Mouse (Mus musculus): ENCODE measurements around the gene Luc7l3. TPM values are rescaled to one million over a fixed set of nuclear protein-coding genes. Genes with fewer than 3 reads are reported as not detected.

The Luc7l3 gene
- total RNA-seq, 2 experiments from 2014 or later = 62.7 to 73.3 TPM

GRCm38 (mm10) chr11:94265134-94265785 is 56.5 kb downstream of the Luc7l3 start:
- peak; percentile 54 to 71 for DNase-seq (ENCODE audit: low spot score in 2 of 2)

GRCm38 (mm10) chr11:94261585-94262370 is 60.0 kb downstream of the Luc7l3 start:
- DNase-seq (ENCODE audit: low spot score in 2 of 2) = no peak

GRCm38 (mm10) chr11:94259814-94260213 is 62.0 kb downstream of the Luc7l3 start:
- DNase-seq (ENCODE audit: low spot score in 2 of 2) = no peak

GRCm38 (mm10) chr11:94257987-94258386 is 63.8 kb downstream of the Luc7l3 start:
- DNase-seq (ENCODE audit: low spot score in 2 of 2) = no peak

GRCm38 (mm10) chr11:94255733-94256132 is 66.1 kb downstream of the Luc7l3 start:
- DNase-seq (ENCODE audit: low spot score in 2 of 2) = no peak

GRCm38 (mm10) chr11:94253691-94254090 is 68.1 kb downstream of the Luc7l3 start:
- no peak for DNase-seq (ENCODE audit: low spot score in 2 of 2)

- no peak for DNase-seq (ENCODE audit: low spot score in 2 of 2)
These were observed 68.6 kb downstream of the Luc7l3 start for GRCm38 (mm10) chr11:94253156-94253555.

- DNase-seq (ENCODE audit: low spot score in 2 of 2) = no peak
These were observed 75.1 kb downstream of the Luc7l3 start for GRCm38 (mm10) chr11:94246789-94247061.

- DNase-seq (ENCODE audit: low spot score in 2 of 2) = no peak
These were observed 75.6 kb downstream of the Luc7l3 start, which contains the start of gene Wfikkn2 for GRCm38 (mm10) chr11:94245955-94246788. Gene Wfikkn2, minus strand, starts transcription at chr11:94246005.

GRCm38 (mm10) chr11:94244385-94244784 is 77.4 kb downstream of the Luc7l3 start:
- DNase-seq (ENCODE audit: low spot score in 2 of 2) = no peak

- DNase-seq (ENCODE audit: low spot score in 2 of 2) = no peak
These were observed 78.2 kb downstream of the Luc7l3 start for GRCm38 (mm10) chr11:94243422-94244180.

- no peak for DNase-seq (ENCODE audit: low spot score in 2 of 2)
These were observed 78.9 kb downstream of the Luc7l3 start for GRCm38 (mm10) chr11:94242760-94243421.

GRCm38 (mm10) chr11:94239706-94240105 is 82.1 kb downstream of the Luc7l3 start:
- no peak for DNase-seq (ENCODE audit: low spot score in 2 of 2)

GRCm38 (mm10) chr11:94238786-94239185 is 83.0 kb downstream of the Luc7l3 start:
- DNase-seq (ENCODE audit: low spot score in 2 of 2) = no peak

Other genes with a start within 250 kb of the Luc7l3 start
- 10 to 100 TPM; 81.4 to 89.8 TPM for gene Tob1, start 110.5 kb downstream of the Luc7l3 start, total RNA-seq (2021)
- 1 to 10 TPM; 2.8 to 3.1 TPM for gene Wfikkn2, start 76.0 kb downstream of the Luc7l3 start, total RNA-seq (2021)
- gene Gm21885, start 40.1 kb downstream of the Luc7l3 start, total RNA-seq (2021) = not detected
- gene Ankrd40, start 6.0 kb upstream of the Luc7l3 start, total RNA-seq (2021) = 100 to 1,000 TPM; 127 to 137 TPM
- 1 to 10 TPM; 2.0 to 2.4 TPM for gene Abcc3, start 71.0 kb upstream of the Luc7l3 start, total RNA-seq (2021)
- 10 to 100 TPM; 18.7 to 22.7 TPM for gene Cacna1g, start 152.2 kb upstream of the Luc7l3 start, total RNA-seq (2021)
- gene Spata20, start 164.2 kb upstream of the Luc7l3 start, total RNA-seq (2021) = under 1 TPM in 1 of 2 experiments, not detected in 1; 0.29 TPM
- gene Epn3, start 178.0 kb upstream of the Luc7l3 start, total RNA-seq (2021) = under 1 TPM; 0.47 to 0.49 TPM
- under 1 TPM; 0.26 to 0.59 TPM for gene Mycbpap, start 199.8 kb upstream of the Luc7l3 start, total RNA-seq (2021)
- gene Rsad1, start 227.3 kb upstream of the Luc7l3 start, total RNA-seq (2021) = 1 to 10 TPM; 4.7 to 6.0 TPM
- gene Chad, start 243.1 kb upstream of the Luc7l3 start, total RNA-seq (2021) = 1 to 10 TPM; 1.5 to 2.8 TPM